Mouse (Mus musculus): Measurements from ENCODE around the gene Gpnmb.

Gene Gpnmb

DNA sequence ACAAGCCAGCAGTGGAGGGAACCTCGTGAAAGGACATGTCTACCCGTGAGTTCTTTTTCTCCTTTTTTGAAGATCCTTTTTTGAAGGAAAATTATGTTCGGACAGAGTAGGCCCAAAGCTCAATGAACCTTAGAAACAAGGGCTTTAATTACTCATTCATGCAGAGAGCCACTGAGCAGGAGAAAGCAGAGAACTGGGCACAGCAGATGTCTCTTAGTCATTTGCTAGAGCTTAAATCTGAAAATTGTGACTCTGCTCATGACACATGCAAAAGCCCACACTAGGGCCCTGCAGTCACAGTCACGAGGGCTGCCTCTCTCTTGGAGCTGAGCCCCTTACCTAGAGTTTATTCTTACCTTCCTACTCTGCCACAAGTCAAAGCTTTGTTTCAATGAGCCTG is 3.6 kb upstream of the Gpnmb start:
- no peak for DNase-seq

- no peak for DNase-seq
Observed at GRCm38 (mm10) chr6:49037268-49037662, 919 bp downstream of the Gpnmb start.

GRCm38 (mm10) chr6:49039470-49040180 is 3.3 kb downstream of the Gpnmb start:
- peak; percentile 74 for DNase-seq

DNA sequence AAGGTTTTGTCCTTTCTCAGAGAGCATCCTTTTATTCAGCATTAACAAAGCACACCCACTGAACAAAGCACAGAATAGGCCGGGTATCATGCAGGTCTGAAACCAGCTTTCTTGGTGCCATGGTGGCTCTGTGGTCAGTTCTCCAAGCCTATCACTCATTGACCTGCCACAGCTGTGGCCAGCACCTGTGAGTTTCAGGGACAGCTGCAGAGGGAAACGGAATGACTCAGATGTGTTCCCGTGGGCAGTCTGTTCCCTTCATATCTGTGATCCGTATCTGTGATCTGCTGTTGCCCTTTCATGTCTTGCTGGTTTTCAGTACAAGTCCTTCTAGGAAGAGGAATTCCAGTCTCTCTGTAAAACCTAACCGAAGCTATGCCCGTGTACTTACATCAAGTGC is 10.2 kb downstream of the Gpnmb start:
- no peak for DNase-seq

- DNase-seq = no peak
Observed at GRCm38 (mm10) chr6:49046976-49047375, 10.6 kb downstream of the Gpnmb start.

GRCm38 (mm10) chr6:49047848-49048247 is 11.5 kb downstream of the Gpnmb start:
- DNase-seq = no peak

GRCm38 (mm10) chr6:49048395-49048794 is 12.0 kb downstream of the Gpnmb start:
- DNase-seq = no peak

- DNase-seq = no peak
Observed at GRCm38 (mm10) chr6:49050677-49051410, 14.5 kb downstream of the Gpnmb start.

DNA sequence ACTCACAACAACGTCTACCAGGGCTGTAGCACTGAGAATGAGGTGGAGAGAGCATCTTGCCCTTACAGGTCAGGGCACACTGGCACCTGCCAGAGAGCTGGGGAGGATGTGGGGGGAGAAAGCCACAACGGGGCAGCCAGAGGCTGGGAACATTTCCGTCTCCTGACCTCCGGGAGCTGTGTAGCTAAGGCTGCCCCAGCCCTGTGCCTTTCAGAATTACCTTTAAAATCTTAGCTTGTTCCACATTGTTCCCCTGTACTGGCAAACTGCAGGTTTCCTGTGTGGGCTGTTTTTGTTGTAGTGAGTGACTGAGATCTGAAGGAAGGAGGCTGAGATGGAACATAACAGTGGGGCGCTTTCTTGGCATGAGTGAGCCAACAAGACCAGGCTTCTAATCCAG is 15.8 kb downstream of the Gpnmb start:
- no peak for DNase-seq

GRCm38 (mm10) chr6:49055256-49055733 is 18.9 kb downstream of the Gpnmb start:
- no peak for DNase-seq

DNA sequence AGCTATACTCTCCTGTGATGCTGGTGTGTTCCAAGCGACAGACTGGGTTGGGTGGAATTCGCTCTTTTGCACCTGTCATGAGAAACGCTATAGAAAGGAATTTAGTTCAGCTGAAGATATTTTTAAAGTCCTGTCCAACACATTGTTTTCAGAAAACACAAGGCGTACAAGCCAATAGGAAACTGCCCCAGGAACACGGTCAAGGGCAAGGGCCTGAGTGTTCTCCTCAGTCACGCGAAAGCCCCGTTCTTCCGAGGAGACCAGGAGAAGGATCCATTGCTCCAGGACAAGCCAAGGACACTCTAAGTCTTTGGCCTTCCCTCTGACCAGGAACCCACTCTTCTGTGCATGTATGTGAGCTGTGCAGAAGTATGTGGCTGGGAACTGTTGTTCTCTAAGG is 19.7 kb downstream of the Gpnmb start:
- no peak for DNase-seq

- peak; percentile 60 for DNase-seq
Observed at GRCm38 (mm10) chr6:49057053-49058021, 21.0 kb downstream of the Gpnmb start.

GRCm38 (mm10) chr6:49068361-49068760 is 32.0 kb downstream of the Gpnmb start:
- DNase-seq = no peak

DNA sequence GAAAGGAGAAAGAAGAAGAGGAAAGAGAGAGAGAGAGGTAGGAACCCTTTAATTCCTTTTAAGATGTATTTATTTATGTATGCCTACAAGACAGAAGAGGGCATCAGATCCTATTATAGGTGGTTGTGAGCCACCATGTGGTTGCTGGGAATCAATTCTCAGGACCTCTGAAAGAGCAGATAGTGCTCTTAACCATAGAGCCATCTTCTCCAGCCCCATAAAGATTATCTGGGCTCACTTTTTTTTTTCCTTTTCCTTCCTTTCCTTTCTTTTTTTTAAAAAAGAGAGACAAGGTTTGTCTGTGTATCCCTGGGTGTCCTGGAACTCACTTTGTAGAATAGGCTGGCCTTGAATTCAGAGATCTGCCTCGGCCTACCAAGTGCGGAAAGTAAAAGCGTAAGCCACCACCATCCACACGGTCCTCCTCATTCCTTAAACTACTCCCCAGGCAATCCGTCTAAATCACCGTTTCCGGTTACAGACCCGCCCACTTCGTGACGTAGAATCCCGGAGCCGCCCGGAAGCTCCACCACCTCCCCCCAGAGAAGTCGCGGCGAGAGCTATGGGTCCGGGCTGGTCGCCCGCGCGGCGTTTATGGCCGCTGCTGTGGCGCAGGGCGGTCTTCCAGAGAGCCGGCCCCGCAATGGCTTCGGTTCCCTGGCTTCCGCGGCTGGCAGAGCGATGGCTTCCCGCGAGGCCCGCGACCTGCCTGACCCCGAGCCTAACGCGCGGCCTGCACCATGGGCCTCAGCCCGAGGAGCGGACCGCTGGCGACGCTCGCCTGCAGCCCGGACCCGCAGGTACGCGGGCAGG is 37.2 kb downstream of the Gpnmb start, which contains the start of gene Malsu1:
TSS of gene Malsu1 (plus strand) at position 492 of the 813 bp plus-strand sequence.
- DNase-seq = peak; percentile 94

DNA sequence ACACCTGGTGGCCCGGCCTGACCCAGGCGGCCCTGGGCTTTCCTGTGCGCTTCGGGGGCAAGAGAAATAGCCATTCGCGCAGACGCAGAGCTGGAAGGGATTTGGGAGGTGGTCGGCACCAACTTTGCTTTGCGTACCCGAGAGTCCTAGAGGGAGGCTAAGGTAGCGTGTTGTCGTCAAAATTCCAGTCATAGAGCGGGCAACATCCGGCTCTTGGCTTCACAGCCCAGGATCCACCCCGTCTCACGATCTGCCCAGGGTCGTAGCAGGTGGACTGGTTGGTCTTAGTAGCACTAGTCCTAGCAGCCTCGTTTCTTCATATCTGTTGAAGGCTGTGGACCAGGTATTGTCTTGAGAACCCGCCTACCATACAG is 37.8 kb downstream of the Gpnmb start:
- DNase-seq = no peak

DNA sequence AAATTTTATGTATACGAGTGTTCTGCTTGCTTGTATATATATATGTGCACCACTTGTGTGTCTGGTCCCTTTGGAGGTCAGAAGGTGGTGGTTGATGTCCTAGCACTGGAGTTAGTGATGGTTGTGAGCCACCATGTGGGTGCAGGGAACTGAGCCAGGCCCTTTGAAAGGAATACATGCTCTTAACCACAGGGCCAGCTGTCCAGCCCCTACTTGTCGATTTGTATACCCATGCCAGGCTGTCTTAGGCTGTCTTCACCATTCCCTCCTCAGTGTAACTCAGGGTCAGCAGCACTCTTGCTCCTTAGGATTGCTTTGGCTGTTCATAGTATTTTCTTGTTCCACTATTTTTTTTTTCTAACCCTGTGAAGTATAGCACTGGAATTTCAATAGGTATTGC is 41.5 kb downstream of the Gpnmb start:
- no peak for DNase-seq

DNA sequence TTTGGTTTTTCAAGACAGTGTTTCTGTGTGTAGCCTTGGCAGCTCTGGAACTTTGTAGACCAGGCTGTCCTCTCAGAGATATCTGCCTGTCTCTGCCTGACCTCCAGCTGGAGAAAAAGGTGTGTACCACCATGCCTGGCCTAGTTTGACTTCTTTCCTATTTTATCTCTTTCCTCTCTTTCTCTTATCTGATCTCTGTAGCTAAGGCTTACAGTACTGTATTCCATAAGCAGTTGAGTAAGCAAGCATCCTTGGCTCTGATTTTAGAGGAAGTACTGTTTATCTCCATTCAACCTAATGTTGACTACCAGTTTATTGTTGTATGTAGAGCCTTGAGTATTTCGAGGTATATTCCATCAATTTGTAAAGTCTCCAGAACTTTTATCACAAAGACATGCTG is 43.0 kb downstream of the Gpnmb start:
- DNase-seq = no peak

DNA sequence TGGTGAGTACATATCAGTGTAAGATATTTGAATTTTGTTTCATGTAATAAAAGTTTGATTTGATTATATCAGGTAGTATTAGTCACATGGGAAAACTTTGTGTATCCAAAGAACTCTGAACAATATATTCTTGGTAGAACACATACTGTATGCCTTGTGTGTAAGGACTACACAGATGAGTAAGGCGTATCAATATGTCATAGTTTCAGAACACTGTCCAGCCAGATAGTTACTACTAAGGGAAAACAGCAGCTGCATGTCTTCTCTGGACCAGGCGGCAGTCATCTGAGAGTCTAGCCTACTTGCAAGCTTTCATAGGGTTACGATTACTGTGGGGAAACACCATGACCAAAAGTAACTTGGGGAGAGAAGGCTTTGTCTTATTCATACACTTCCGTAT is 46.7 kb downstream of the Gpnmb start:
- no peak for DNase-seq

- no peak for DNase-seq
Observed at GRCm38 (mm10) chr6:49094968-49095367, 58.6 kb downstream of the Gpnmb start.

- no peak for DNase-seq
Observed at GRCm38 (mm10) chr6:49096421-49096820, 60.1 kb downstream of the Gpnmb start.

- DNase-seq = peak; percentile 52
Observed at GRCm38 (mm10) chr6:49096933-49097461, 60.7 kb downstream of the Gpnmb start.

DNA sequence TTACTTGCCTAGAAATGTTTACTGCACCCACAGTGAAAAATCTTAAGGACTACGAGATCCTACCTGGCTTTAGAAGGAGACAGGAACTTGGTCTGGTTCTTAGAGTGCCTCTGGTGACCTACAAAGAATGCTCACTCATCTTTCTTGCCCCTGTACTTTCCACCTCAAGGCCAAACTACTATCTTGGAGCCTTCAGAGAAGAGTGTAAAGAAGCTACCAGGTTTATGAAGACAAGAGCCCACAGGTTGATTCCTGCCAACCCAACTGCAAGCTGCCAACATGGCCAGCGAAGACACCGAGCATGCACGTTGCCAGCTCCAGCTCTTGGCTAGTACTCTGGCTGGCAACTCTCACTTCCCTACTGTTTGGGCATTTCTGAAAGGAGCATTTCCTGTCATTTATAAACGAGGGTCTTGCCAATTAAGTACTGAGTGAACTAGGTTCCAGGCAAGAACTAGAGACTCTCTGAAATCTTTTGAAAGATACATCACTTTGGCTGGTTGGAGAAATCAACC is 61.3 kb downstream of the Gpnmb start:
- DNase-seq = no peak

Measured in right cerebral cortex, postnatal 14 days (tissue).